Mouse (Mus musculus) ES-Bruce4 (cell line): ENCODE measurements around the gene Rps6kb1. TPM values are rescaled to one million over a fixed set of nuclear protein-coding genes. Genes with fewer than 3 reads are reported as not detected.
A peak's percentile ranks its signal among the peaks of the same experiment; 100 is the strongest.

Experiments used
- H3K27ac ChIP-seq: 2 replicates; pipeline ENCODE4 v1.5.1; 2012; ENCODE audit warnings: low read length, inconsistent platforms; ENCODE audit not compliant: insufficient read depth
- H3K27me3 ChIP-seq: 2 replicates; pipeline ENCODE4 v1.6.1; 2012; ENCODE audit warnings: mild to moderate bottlenecking, low read length, inconsistent platforms; ENCODE audit not compliant: control insufficient read depth, poor library complexity, insufficient read depth, severe bottlenecking
- H3K36me3 ChIP-seq: 2 replicates; pipeline ENCODE4 v1.6.1; 2012; ENCODE audit warnings: inconsistent platforms, mild to moderate bottlenecking, low read length, moderate library complexity; ENCODE audit not compliant: control insufficient read depth, poor library complexity, insufficient read depth, severe bottlenecking
- H3K4me1 ChIP-seq: one replicate; pipeline ENCODE4 v1.8.1; 2011; ENCODE audit warnings: low read length; ENCODE audit not compliant: control insufficient read depth, insufficient read depth
- H3K4me3 ChIP-seq: 2 replicates; pipeline ENCODE4 v1.5.1; 2011; ENCODE audit warnings: low read depth, mild to moderate bottlenecking, low read length
- H3K9ac ChIP-seq: 2 replicates; pipeline ENCODE4 v1.6.1; 2012; ENCODE audit warnings: low read depth, mild to moderate bottlenecking, inconsistent platforms; ENCODE audit not compliant: poor library complexity, severe bottlenecking
- H3K9me3 ChIP-seq: replicated peaks from 2 replicates; pipeline ENCODE4 v1.6.1; 2012; ENCODE audit warnings: mild to moderate bottlenecking, low read length, inconsistent platforms; ENCODE audit not compliant: control insufficient read depth, poor library complexity, insufficient read depth, severe bottlenecking
- CTCF ChIP-seq: IDR thresholded peaks from one replicate; pipeline ENCODE4 v1.8.1; 2011; ENCODE audit warnings: low read depth, low read length
- EP300 ChIP-seq: IDR thresholded peaks from 2 replicates; pipeline ENCODE4 v1.6.1; 2011; ENCODE audit warnings: low read depth, low read length; ENCODE audit not compliant: insufficient read depth
- POLR2A ChIP-seq: IDR thresholded peaks from one replicate; pipeline ENCODE4 v1.8.1; 2011; ENCODE audit warnings: low read length; ENCODE audit not compliant: insufficient read depth
- polyA plus RNA-seq: library from polyadenylated mRNA; stranded (reverse); fragments of >200 nt; gene quantifications from 2 replicates; pipeline ENCODE4 v1.2.4, GENCODE M21; 2011; ENCODE audit warnings: low read depth; ENCODE audit not compliant: missing spikeins, insufficient read depth, insufficient read length

Rps6kb1 gene
- polyA plus RNA-seq, 1 experiment = 82.2 TPM

DNA sequence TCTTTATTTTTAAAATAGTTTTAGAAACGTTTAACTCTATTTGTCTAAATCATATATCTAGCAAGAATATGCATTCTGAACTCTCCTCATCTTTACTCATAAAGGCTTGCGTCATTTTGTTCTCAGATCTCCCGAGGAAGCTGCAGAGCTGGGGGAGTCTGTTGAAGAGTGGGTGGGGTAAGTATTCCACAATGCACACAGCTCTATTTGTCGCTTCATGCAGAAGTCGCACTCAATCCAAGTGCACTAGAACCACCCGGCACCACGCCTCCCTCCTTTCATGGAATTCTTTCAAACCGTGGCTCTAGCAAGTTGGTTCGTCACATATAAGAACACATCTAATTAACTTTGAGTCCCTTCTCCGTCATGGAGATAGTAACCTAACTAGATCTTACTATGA, 46.0 kb upstream of the Rps6kb1 start:
- H3K36me3 ChIP-seq = peaks cover 4% of the 10 kb centered on the region; the same call in 1 of the 2 replicates
- H3K9me3 ChIP-seq = no peaks in the 10 kb centered on the region
- H3K27ac ChIP-seq = no peak overlapping the region
- H3K27me3 ChIP-seq = no peaks in the 10 kb centered on the region
- TF ChIP-seq EP300 = no peak
- TF ChIP-seq CTCF = no peak
- no peak for TF ChIP-seq POLR2A
- H3K4me1 ChIP-seq = peaks cover 2% of the 10 kb centered on the region
- no peak overlapping the region for H3K4me3 ChIP-seq
- no peak overlapping the region for H3K9ac ChIP-seq

DNA sequence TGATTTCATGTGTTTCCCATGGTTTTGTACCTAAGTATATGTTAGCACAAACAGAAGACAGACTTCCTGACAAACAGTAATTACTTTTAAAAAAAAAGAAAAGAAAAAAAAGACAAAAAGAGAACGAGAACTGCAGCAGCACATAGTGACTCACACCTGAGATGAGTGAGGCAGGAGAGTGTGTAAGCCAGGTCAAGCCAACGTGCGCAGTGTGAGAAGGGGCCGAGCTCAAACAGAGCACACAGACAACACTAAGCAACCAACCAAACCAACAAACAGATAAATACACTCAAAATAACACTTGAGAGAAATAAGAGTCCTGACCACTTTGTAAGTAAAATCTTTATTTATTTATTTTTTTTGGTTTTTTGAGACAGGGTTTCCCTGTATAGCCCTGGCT, 45.5 kb upstream of the Rps6kb1 start:
- Histone ChIP-seq H3K36me3 (peaks cover 4% of the 10 kb centered on the region), H3K9ac (no peak overlapping the region), H3K9me3 (no peaks in the 10 kb centered on the region), H3K4me3 (no peak overlapping the region), H3K27ac (no peak overlapping the region), H3K27me3 (no peaks in the 10 kb centered on the region), H3K4me1 (peaks cover 2% of the 10 kb centered on the region)
- TF ChIP-seq EP300 = no peak
- no peak for TF ChIP-seq CTCF
- no peak for TF ChIP-seq POLR2A

DNA sequence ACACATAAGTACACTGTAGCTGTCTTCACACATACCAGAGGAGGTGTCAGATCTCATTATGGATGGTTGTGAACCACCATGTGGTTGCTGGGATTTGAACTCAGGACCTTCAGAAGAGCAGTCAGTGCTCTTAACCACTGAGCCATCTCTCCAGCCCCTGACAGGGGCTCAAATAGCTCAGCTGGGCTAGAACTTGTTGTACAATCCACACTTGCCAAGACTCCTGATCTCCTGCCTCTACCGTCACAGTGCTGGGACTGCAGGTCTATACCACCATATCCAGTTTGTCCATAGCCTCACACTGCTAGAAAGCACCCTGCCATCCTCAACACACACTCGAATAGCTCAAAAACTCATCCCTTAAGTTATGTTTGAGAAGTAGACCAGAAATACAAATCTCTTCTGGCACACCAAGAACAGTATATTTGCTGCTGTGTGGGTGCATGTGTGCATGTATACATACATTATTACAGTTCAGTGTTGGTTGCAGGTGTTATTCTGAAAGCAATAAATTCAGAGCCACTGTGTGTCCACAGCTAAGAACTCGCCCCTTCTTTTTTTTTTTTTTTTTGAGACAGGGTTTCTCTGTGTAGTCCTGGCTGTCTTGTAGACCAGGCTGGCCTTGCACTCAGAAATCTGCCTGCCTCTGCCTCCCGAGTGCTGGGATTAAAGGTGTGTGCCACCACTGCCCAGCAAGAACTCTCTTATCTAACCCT, 44.1 kb upstream of the Rps6kb1 start:
- TF ChIP-seq CTCF (no peak), EP300 (no peak), POLR2A (no peak)
- no peak overlapping the region for H3K9ac ChIP-seq
- H3K27me3 ChIP-seq = no peaks in the 10 kb centered on the region
- H3K4me1 ChIP-seq = peaks cover 2% of the 10 kb centered on the region
- H3K9me3 ChIP-seq = no peaks in the 10 kb centered on the region
- H3K4me3 ChIP-seq = no peak overlapping the region
- H3K27ac ChIP-seq = no peak overlapping the region
- H3K36me3 ChIP-seq = peaks cover 8% of the 10 kb centered on the region

DNA sequence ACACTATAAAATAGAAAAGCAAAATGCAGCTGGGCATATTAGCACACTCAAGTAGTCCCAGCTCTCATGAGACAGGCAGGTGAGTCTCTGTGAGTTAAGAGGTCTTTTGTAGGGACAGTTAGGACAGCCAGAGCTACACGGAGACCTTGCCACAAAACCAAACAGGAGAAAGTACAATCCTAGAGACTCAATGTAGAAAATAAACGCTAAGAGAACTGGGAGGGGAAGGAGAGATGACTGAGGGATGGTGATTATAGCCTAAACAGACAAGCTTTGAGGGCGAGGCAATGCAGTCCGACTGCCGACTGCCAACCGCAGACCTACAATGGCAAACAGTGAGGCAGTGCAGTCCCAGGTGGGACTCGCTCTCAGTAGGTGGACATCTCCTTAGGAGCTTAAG, 43.2 kb upstream of the Rps6kb1 start:
- peaks cover 2% of the 10 kb centered on the region for H3K4me1 ChIP-seq
- H3K4me3 ChIP-seq = no peak overlapping the region
- H3K27ac ChIP-seq = peak overlapping the region; percentile 92
- peaks cover 5% of the 10 kb centered on the region for H3K36me3 ChIP-seq
- no peaks in the 10 kb centered on the region for H3K27me3 ChIP-seq
- TF ChIP-seq EP300 (no peak), CTCF (no peak), POLR2A (no peak)
- no peaks in the 10 kb centered on the region for H3K9me3 ChIP-seq
- H3K9ac ChIP-seq = no peak overlapping the region

DNA sequence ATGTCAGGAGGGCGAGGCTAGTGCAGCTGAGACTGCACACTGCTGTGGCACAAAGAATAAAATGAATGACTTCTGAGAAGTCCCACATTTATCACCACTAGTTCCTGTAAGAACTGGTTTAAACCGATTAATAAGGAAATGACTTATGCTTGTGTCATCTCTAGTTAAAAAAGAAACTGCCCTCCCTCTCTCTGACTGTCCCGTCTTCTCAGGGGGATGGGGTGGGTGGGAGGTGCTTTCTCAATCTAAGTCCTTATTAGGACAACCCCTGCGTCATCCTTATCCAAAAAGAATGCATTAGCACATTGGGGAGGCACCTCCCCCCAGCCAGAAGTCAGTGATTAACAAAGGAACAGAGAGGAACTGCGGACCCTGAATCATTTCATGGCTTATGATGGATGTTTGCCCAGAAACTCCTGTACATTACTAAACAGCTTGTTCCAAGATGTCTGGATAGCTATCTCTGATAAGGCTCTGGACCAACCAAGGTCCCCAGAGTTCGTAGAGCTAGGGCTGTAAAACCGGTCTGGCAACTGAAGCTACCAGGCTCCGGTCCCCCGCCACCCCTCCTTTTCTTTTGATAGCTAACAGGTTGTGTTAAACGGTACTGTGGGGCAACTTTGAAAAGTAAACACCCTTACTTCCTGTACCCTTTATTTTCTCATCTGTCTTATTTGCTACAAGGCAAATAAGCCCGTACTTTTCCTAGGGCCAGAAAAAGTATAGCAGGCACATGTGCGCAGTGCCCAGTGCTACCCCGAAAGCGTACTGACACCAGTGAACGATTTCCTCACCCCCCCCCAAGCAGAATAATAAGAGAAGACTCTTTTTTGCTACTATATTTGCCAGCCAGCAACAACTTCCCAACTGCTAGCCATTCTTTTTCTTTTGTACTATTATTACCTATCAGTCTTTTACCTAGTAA, 42.5 kb upstream of the Rps6kb1 start:
- no peaks in the 10 kb centered on the region for H3K27me3 ChIP-seq
- H3K4me1 ChIP-seq = peaks cover 2% of the 10 kb centered on the region
- no peaks in the 10 kb centered on the region for H3K9me3 ChIP-seq
- H3K27ac ChIP-seq = peak overlapping the region; percentile 92
- H3K9ac ChIP-seq = peak overlapping the region; percentile 42
- peak overlapping the region; percentile 44 for H3K4me3 ChIP-seq
- TF ChIP-seq CTCF = no peak
- TF ChIP-seq POLR2A = no peak
- peak; percentile 79 for TF ChIP-seq EP300
- peaks cover 5% of the 10 kb centered on the region for H3K36me3 ChIP-seq
